8 mouse cellular contexts compared by ENCODE assay signal in the genomic region with DNA sequence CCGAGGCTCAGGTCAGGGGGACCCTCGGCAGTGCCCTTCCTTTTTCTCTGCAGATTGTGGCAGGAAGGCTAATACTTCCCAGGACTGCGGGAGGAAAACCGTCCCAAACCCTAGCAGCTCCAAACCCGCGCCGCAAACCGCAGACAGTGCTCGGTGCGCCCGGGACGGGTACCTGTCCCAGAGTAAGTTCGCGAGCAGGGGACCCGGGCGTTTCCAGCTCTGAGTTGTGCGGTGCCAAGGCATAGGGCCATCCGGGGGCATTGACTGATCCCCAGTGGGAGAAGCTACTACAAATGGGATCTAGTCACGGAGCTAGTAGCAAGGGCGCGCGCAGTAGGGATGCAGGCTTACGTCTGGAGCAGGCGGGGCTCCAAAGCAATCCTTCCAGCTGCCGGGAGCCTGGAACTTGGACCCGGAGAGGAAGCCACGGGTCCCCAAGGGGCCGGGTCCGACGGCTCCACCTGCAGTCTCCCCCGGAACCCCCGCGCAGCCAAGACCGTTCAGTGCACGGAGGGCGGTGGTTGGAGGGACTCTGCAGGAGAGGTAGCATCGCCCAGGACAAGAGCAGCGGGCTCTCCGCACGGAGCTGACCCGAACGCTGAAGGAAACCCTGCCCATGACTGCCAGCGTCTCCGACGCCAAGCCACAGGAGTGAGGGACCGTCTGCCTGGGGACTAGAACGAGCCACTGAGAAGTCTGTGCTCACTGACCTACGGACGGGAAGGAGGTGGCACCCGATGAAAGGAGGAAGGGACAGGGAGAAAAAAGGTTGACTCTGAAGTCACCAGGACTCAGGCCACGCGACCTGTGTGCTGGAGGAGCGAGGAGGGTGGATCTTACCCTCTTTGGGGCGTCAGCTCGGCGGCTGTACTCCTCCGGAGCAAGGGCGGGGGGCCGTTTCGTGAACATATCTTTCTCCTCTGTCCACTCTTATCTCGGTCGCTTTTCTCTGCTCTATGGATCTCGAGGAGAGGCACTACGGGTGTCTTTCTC. TPM values are rescaled to one million over a fixed set of nuclear protein-coding genes. Genes with fewer than 3 reads are reported as not detected.
DNase-seq lines count a peak whose midpoint lies in the region; ATAC-seq lines count a peak whose summit lies in the region.

A gene (minus strand): TSS at position 943 of the 993 bp plus-strand sequence.

- peak within 1 kb of the TSS; percentile 83 for H3K4me2 ChIP-seq in intestine, embryonic 16.5 days (ENCODE audit: low read depth, low read length)
- peak within 1 kb of the TSS; percentile 55 for H3K4me2 ChIP-seq in midbrain, embryonic 14.5 days (ENCODE audit: low read length)

- H3K36me3 ChIP-seq in intestine, embryonic 16.5 days (ENCODE audit: control insufficient read depth, insufficient read depth, low read length) = no peaks in the 10 kb centered on the region
- no peaks in the 10 kb centered on the region for H3K36me3 ChIP-seq in midbrain, embryonic 14.5 days (ENCODE audit: control insufficient read depth, insufficient read depth, low read length)

- WGBS in intestine, embryonic 16.5 days = 1% methylated on average over 64 of the region's 64 CpGs
- WGBS in midbrain, embryonic 14.5 days = 2% methylated on average over 64 of the region's 64 CpGs

- H3K27me3 ChIP-seq in intestine, embryonic 16.5 days (replicated peaks; ENCODE audit: control insufficient read depth, insufficient read depth, low read length) = peaks cover 25% of the 10 kb centered on the region
- peaks cover 27% of the 10 kb centered on the region for H3K27me3 ChIP-seq in midbrain, embryonic 14.5 days (ENCODE audit: control insufficient read depth, insufficient read depth, low read length)

- peak; percentile 11 for DNase-seq in right cerebral cortex, postnatal 4 days
- no peak for DNase-seq in right cerebral cortex, postnatal 10 days (ENCODE audit: low spot score in 2 of 2)
- DNase-seq in midbrain, embryonic 14.5 days = peak; percentile 26
- no peak for DNase-seq in cerebellum, adult 11-12 months
- DNase-seq in lung, postnatal 25 days (ENCODE audit: low spot score) = no peak
- no peak for DNase-seq in ovary, postnatal 10 days (ENCODE audit: low spot score)

- peaks cover 15% of the 10 kb centered on the region for H3K4me1 ChIP-seq in intestine, embryonic 16.5 days (ENCODE audit: control insufficient read depth, insufficient read depth, low read length)
- 0 out of 2 replicates have a peak, but pooled peaks cover 9% of the 10 kb centered on the region for H3K4me1 ChIP-seq in midbrain, embryonic 14.5 days (ENCODE audit: control insufficient read depth, insufficient read depth, low read length)

- H3K27ac ChIP-seq in intestine, embryonic 16.5 days (ENCODE audit: low read length) = no peak within 1 kb of the TSS
- no peak within 1 kb of the TSS for H3K27ac ChIP-seq in midbrain, embryonic 14.5 days (replicated peaks; ENCODE audit: low read depth, low read length)

- peak within 1 kb of the TSS; percentile 44 for H3K4me3 ChIP-seq in intestine, embryonic 16.5 days (ENCODE audit: low read length)
- H3K4me3 ChIP-seq in midbrain, embryonic 14.5 days (replicated peaks; ENCODE audit: low read depth, low read length) = peak within 1 kb of the TSS; percentile 21

- H3K9me3 ChIP-seq in intestine, embryonic 16.5 days (ENCODE audit: control insufficient read depth, low read length) = no peaks in the 10 kb centered on the region
- H3K9me3 ChIP-seq in midbrain, embryonic 14.5 days (ENCODE audit: control insufficient read depth, low read length) = no peaks in the 10 kb centered on the region

- ATAC-seq in granulocyte monocyte progenitor cell, adult 5-6 weeks (replicated peaks; ENCODE audit: poor library complexity, severe bottlenecking) = peak; percentile 56
- peak; percentile 71 for ATAC-seq in intestine, embryonic 16.5 days
- ATAC-seq in midbrain, embryonic 14.5 days (ENCODE audit: low FRiP score, low TSS enrichment) = peak; percentile 22; the same call in 1 of the 2 replicates

- peak within 1 kb of the TSS; percentile 49; the same call in 1 of the 2 replicates for H3K9ac ChIP-seq in intestine, embryonic 16.5 days (ENCODE audit: low read depth, low read length)
- no peak within 1 kb of the TSS; the same call in 1 of the 2 replicates for H3K9ac ChIP-seq in midbrain, embryonic 14.5 days (replicated peaks; ENCODE audit: low read length)

RNA-seq across cellular contexts. Expression of the gene that starts here (rescaled TPM):
- not detected in 2 replicates for total RNA-seq in granulocyte monocyte progenitor cell, adult 5-6 weeks (2014; fragmentation: Nextera tagmentation)
- not detected in 2 replicates for total RNA-seq in granulocyte monocyte progenitor cell, adult 5-6 weeks (2017)
- 0.22 and 0.32 TPM in 2 replicates for polyA plus RNA-seq in intestine, embryonic 16.5 days (2015; fragmentation: Nextera tagmentation; extraction: Ambion mirVana)
- 1.1 and 1.3 TPM in 2 replicates for polyA plus RNA-seq in midbrain, embryonic 14.5 days (2014; fragmentation: Nextera tagmentation; extraction: Ambion mirVana)

Comparison
In these comparisons a context has a peak if more than half of its experiments do, and no peak if none do; other contexts are left out.
1. DNase-seq: peak in right cerebral cortex, postnatal 4 days (single experiment) and midbrain, embryonic 14.5 days (single experiment); none in right cerebral cortex, postnatal 10 days (0 of 2), cerebellum, adult 11-12 months (single experiment), lung, postnatal 25 days (single experiment) and ovary, postnatal 10 days (single experiment).
2. Peak in ATAC-seq in granulocyte monocyte progenitor cell, adult 5-6 weeks; RNA of the gene not detected or under 1 TPM.
3. Peak in ATAC-seq, H3K4me3 ChIP-seq, H3K9ac ChIP-seq and H3K4me2 ChIP-seq in intestine, embryonic 16.5 days; RNA of the gene not detected or under 1 TPM.
4. Peak in every context shown above with its lines, with median percentiles within 50 percentile points of each other: ATAC-seq.